Mouse (Mus musculus) thymus, postnatal 4 days (tissue): ENCODE data around the gene 1700001J03Rik.
"Not testable (repeated sequence)": the region's sequence is repeated elsewhere in the genome, so short reads cannot be mapped to it uniquely, and the experiment has no call there.

ENCODE experiments used
- DNase-seq: peaks from one replicate; pipeline ENCODE4 v3.0.0; 2021

Gene 1700001J03Rik

GRCm38 (mm10) chr5:146187441-146187840 lies 2.3 kb upstream of the 1700001J03Rik start:
- DNase-seq: peak; percentile 75

GRCm38 (mm10) chr5:146172744-146173143 lies 12.4 kb downstream of the 1700001J03Rik start:
- DNase-seq: peak; percentile 24

- not testable (repeated sequence) for DNase-seq
Measured at GRCm38 (mm10) chr5:146170621-146171020, 14.5 kb downstream of the 1700001J03Rik start, which contains the start of gene Gm6309. Gene Gm6309 (minus strand): TSS chr5:146170721.

- DNase-seq: not testable (repeated sequence)
Measured at GRCm38 (mm10) chr5:146160439-146160838, 24.7 kb downstream of the 1700001J03Rik start, which contains the start of gene Gm5565. Gene Gm5565 (minus strand): TSS chr5:146160539.

- DNase-seq: not testable (repeated sequence)
Measured at GRCm38 (mm10) chr5:146158326-146158725, 26.8 kb downstream of the 1700001J03Rik start.

- no peak for DNase-seq
Measured at GRCm38 (mm10) chr5:146150454-146150853, 34.6 kb downstream of the 1700001J03Rik start.

- peak; percentile 58 for DNase-seq
Measured at GRCm38 (mm10) chr5:146147903-146148302, 37.2 kb downstream of the 1700001J03Rik start.
